Mouse (Mus musculus): ENCODE results near the gene Cryba4.

GRCm38 (mm10) chr5:112243041-112243440 is 9.3 kb downstream of the Cryba4 start:
- TF ChIP-seq POLR2A (IDR thresholded peaks at IDR 0.05; ENCODE audit: low read depth, low read length): no peak
- TF ChIP-seq MAX (IDR thresholded peaks at IDR 0.05; ENCODE audit: low read length): no peak
- no peak for TF ChIP-seq BHLHE40 (IDR thresholded peaks at IDR 0.05; ENCODE audit: low read depth, low read length)
- TF ChIP-seq CTCF (conservative IDR thresholded peaks at IDR 0.05 in 1 of 2, IDR thresholded peaks at IDR 0.05 in 1 of 2; ENCODE audit: low read depth in 2 of 2, low read length in 2 of 2): no peak
- no peak for TF ChIP-seq RAD21 (IDR thresholded peaks at IDR 0.05; ENCODE audit: low read depth, low read length)
- no peak for TF ChIP-seq MEF2A (IDR thresholded peaks at IDR 0.05; ENCODE audit: borderline replicate concordance, low read depth, low read length)
- no peak for TF ChIP-seq NELFE (IDR thresholded peaks at IDR 0.05; ENCODE audit: low read depth, low read length)
- TF ChIP-seq SMC3 (IDR thresholded peaks at IDR 0.05; ENCODE audit: low read depth, low read length): no peak
- TF ChIP-seq ZC3H11A (IDR thresholded peaks at IDR 0.05; ENCODE audit: low read depth, low read length): no peak
